In genomic region chr8:86593099-86593498, GRCm38 (mm10) we compare ENCODE assay signal across 18 mouse cellular contexts. TPM values are rescaled to one million over a fixed set of nuclear protein-coding genes. Genes with fewer than 3 reads are reported as not detected.
"Had no signal": no experiment of that assay in that cellular context is flagged by ENCODE, and none has a peak within 500 bp of the region (broad histone marks: within the 10 kb centered on the region; RNA-seq: fewer than 3 reads in every experiment).

No protein-coding gene starts in this region.

- H3K9me3 ChIP-seq: limb, embryonic 10.5 days; lung, embryonic 15.5 days; midbrain, embryonic 13.5 days; neural tube, embryonic 15.5 days had no signal

- H3K4me2 ChIP-seq: lung, embryonic 15.5 days; midbrain, embryonic 13.5 days; neural tube, embryonic 15.5 days had no signal

- H3K9ac ChIP-seq: lung, embryonic 15.5 days; midbrain, embryonic 13.5 days; neural tube, embryonic 15.5 days had no signal

- ATAC-seq: inflammation-experienced regulatory T-cells, adult 6 months; midbrain, embryonic 13.5 days had no signal

- H3K4me1 ChIP-seq: limb, embryonic 10.5 days; lung, embryonic 15.5 days; midbrain, embryonic 13.5 days; neural tube, embryonic 15.5 days had no signal

- H3K36me3 ChIP-seq: limb, embryonic 10.5 days; lung, embryonic 15.5 days; midbrain, embryonic 13.5 days; neural tube, embryonic 15.5 days had no signal

- DNase-seq: kidney, adult 8-10 months; kidney, postnatal 10 days; kidney, postnatal 4 days; lung, postnatal 14 days; right cerebral cortex, adult 18-20 months; right cerebral cortex, postnatal 25 days; thymus, postnatal 14 days had no signal

- H3K4me3 ChIP-seq: layer of hippocampus, adult 2 months; left cerebral cortex, adult 2 months; limb, embryonic 10.5 days; lung, embryonic 15.5 days; midbrain, embryonic 13.5 days; myocyte; neural tube, embryonic 15.5 days had no signal

- H3K27ac ChIP-seq: layer of hippocampus, adult 2 months; left cerebral cortex, adult 2 months; limb, embryonic 10.5 days; lung, embryonic 15.5 days; macrophage; midbrain, embryonic 13.5 days; neural tube, embryonic 15.5 days; stomach, postnatal 0 days had no signal

- H3K27me3 ChIP-seq: lung, embryonic 15.5 days; midbrain, embryonic 13.5 days; neural tube, embryonic 15.5 days had no signal

RNA-seq across cellular contexts. Expression of gene Abcc12, which starts 12.6 kb away (rescaled TPM):
- polyA plus RNA-seq: inflammation-experienced regulatory T-cells, adult 6 months; liver, embryonic 16.5 days; macrophage; myocyte had no signal
